12 mouse cellular contexts compared by ENCODE assay signal in genomic region chr3:56963251-56963650, GRCm38 (mm10).
A peak's percentile ranks its signal among the peaks of the same experiment; 100 is the strongest.
DNase-seq lines count a peak whose midpoint lies in the region; ATAC-seq lines count a peak whose summit lies in the region.
"Had no signal": no experiment of that assay in that cellular context is flagged by ENCODE, and none has a peak within 500 bp of the region (broad histone marks: within the 10 kb centered on the region; RNA-seq: fewer than 3 reads in every experiment).

No protein-coding gene starts in this region.

- H3K4me1 ChIP-seq in forebrain, embryonic 13.5 days = peaks cover 19% of the 10 kb centered on the region
- H3K4me1 ChIP-seq in forebrain, embryonic 12.5 days = peaks cover 18% of the 10 kb centered on the region
- peaks cover 7% of the 10 kb centered on the region; the same call in 1 of the 2 replicates for H3K4me1 ChIP-seq in midbrain, embryonic 15.5 days
- H3K4me1 ChIP-seq in heart, embryonic 11.5 days (ENCODE audit: control insufficient read depth, insufficient read depth, low read length) = no peaks in the 10 kb centered on the region

- H3K4me3 ChIP-seq in forebrain, embryonic 13.5 days = no peak overlapping the region
- no peak overlapping the region for H3K4me3 ChIP-seq in forebrain, embryonic 12.5 days (replicated peaks)
- H3K4me3 ChIP-seq in midbrain, embryonic 15.5 days = no peak overlapping the region
- no peak overlapping the region for H3K4me3 ChIP-seq in heart, embryonic 11.5 days (ENCODE audit: low read depth, low read length)
- H3K4me3 ChIP-seq: neural tube, embryonic 15.5 days had no signal

- DNase-seq in brain, adult 2 months (ENCODE audit: low read depth, low spot score) = peak; percentile 81
- DNase-seq in thymus, postnatal 0 days (ENCODE audit: low spot score) = no peak
- DNase-seq in kidney, postnatal 36 days = no peak
- DNase-seq: gastrocnemius, postnatal 10 days; heart, postnatal 10 days had no signal

- H3K4me2 ChIP-seq in forebrain, embryonic 13.5 days = no peak overlapping the region
- no peak overlapping the region for H3K4me2 ChIP-seq in forebrain, embryonic 12.5 days
- no peak overlapping the region for H3K4me2 ChIP-seq in midbrain, embryonic 15.5 days
- no peak overlapping the region for H3K4me2 ChIP-seq in heart, embryonic 11.5 days
- H3K4me2 ChIP-seq: neural tube, embryonic 15.5 days had no signal

- no peak overlapping the region for H3K9ac ChIP-seq in forebrain, embryonic 13.5 days
- no peak overlapping the region for H3K9ac ChIP-seq in forebrain, embryonic 12.5 days
- H3K9ac ChIP-seq in midbrain, embryonic 15.5 days = no peak overlapping the region
- H3K9ac ChIP-seq in heart, embryonic 11.5 days (ENCODE audit: low read depth, low read length) = no peak overlapping the region
- H3K9ac ChIP-seq: neural tube, embryonic 15.5 days had no signal

- no peaks in the 10 kb centered on the region for H3K9me3 ChIP-seq in forebrain, embryonic 13.5 days (replicated peaks)
- H3K9me3 ChIP-seq in forebrain, embryonic 12.5 days = no peaks in the 10 kb centered on the region
- H3K9me3 ChIP-seq in midbrain, embryonic 15.5 days = no peaks in the 10 kb centered on the region
- no peaks in the 10 kb centered on the region for H3K9me3 ChIP-seq in heart, embryonic 11.5 days (replicated peaks; ENCODE audit: control insufficient read depth, low read length)
- H3K9me3 ChIP-seq: neural tube, embryonic 15.5 days had no signal

- ATAC-seq in forebrain, embryonic 13.5 days = 0 out of 2 replicates have a peak, but pooled peaks have one; percentile 16
- ATAC-seq in forebrain, embryonic 12.5 days (ENCODE audit: low FRiP score) = no peak
- peak; percentile 22; the same call in 1 of the 2 replicates for ATAC-seq in frontal cortex, adult (ENCODE audit: low TSS enrichment)
- ATAC-seq in midbrain, embryonic 15.5 days (replicated peaks) = peak; percentile 16; the same call in 1 of the 2 replicates
- no peak for ATAC-seq in heart, embryonic 11.5 days (replicated peaks; ENCODE audit: insufficient number of reproducible peaks, low FRiP score, low TSS enrichment)

- H3K27me3 ChIP-seq in forebrain, embryonic 13.5 days = no peaks in the 10 kb centered on the region
- H3K27me3 ChIP-seq in forebrain, embryonic 12.5 days = 0 out of 2 replicates have a peak, but pooled peaks cover 2% of the 10 kb centered on the region
- H3K27me3 ChIP-seq in midbrain, embryonic 15.5 days (replicated peaks) = no peaks in the 10 kb centered on the region
- no peaks in the 10 kb centered on the region for H3K27me3 ChIP-seq in heart, embryonic 11.5 days (ENCODE audit: control insufficient read depth, insufficient read depth, low read length)
- H3K27me3 ChIP-seq: neural tube, embryonic 15.5 days had no signal

- no peak overlapping the region for H3K27ac ChIP-seq in forebrain, embryonic 13.5 days
- H3K27ac ChIP-seq in forebrain, embryonic 12.5 days = no peak overlapping the region
- no peak overlapping the region for H3K27ac ChIP-seq in midbrain, embryonic 15.5 days
- no peak overlapping the region for H3K27ac ChIP-seq in heart, embryonic 11.5 days (ENCODE audit: low read depth, low read length)
- H3K27ac ChIP-seq: macrophage; neural tube, embryonic 15.5 days had no signal

- H3K36me3 ChIP-seq in forebrain, embryonic 13.5 days (ENCODE audit: poor library complexity, severe bottlenecking) = no peaks in the 10 kb centered on the region
- no peaks in the 10 kb centered on the region for H3K36me3 ChIP-seq in forebrain, embryonic 12.5 days (replicated peaks)
- no peaks in the 10 kb centered on the region for H3K36me3 ChIP-seq in midbrain, embryonic 15.5 days (replicated peaks)
- H3K36me3 ChIP-seq in heart, embryonic 11.5 days (ENCODE audit: control insufficient read depth, insufficient read depth, low read length) = no peaks in the 10 kb centered on the region
- H3K36me3 ChIP-seq: neural tube, embryonic 15.5 days had no signal

- 77% methylated on average over 3 of the region's 3 CpGs for WGBS in forebrain, embryonic 13.5 days
- 81% methylated on average over 3 of the region's 3 CpGs for WGBS in forebrain, embryonic 12.5 days
- 82% methylated on average over 3 of the region's 3 CpGs for WGBS in midbrain, embryonic 15.5 days
- 70% methylated on average over 3 of the region's 3 CpGs for WGBS in heart, embryonic 11.5 days (ENCODE audit: insufficient replicate concordance)

Comparison
In these comparisons a context has a peak if more than half of its experiments do, and no peak if none do; other contexts are left out.
1. ATAC-seq: peak in forebrain, embryonic 13.5 days (single experiment), frontal cortex, adult (single experiment) and midbrain, embryonic 15.5 days (single experiment); none in forebrain, embryonic 12.5 days (single experiment) and heart, embryonic 11.5 days (single experiment).